Mouse (Mus musculus): ENCODE data around the gene Pnpla1. TPM values are rescaled to one million over a fixed set of nuclear protein-coding genes. Genes with fewer than 3 reads are reported as not detected.
A peak's percentile ranks its signal among the peaks of the same experiment; 100 is the strongest.

The Pnpla1 gene
- total RNA-seq, 2 experiments from 2014 or later = not detected

GRCm38 (mm10) chr17:28876821-28877220 lies 18.6 kb downstream of the Pnpla1 start:
- TF ChIP-seq CTCF (IDR thresholded peaks at IDR 0.05) = peak; percentile 47
- Histone ChIP-seq H3K4me3 (no peak overlapping the region), H3K27ac (no peak overlapping the region)
- intact Hi-C loops (cut with DNase I) = no loop called here
- peak; percentile 36 for DNase-seq

GRCm38 (mm10) chr17:28879931-28880391 lies 21.8 kb downstream of the Pnpla1 start:
- no peak overlapping the region for H3K27ac ChIP-seq
- peak; percentile 92 for TF ChIP-seq CTCF (IDR thresholded peaks at IDR 0.05)
- no peak overlapping the region for H3K4me3 ChIP-seq
- peak; percentile 76 for DNase-seq
- intact Hi-C loops (cut with DNase I) = loop anchor here (2.0 kb wide), 1 partner anchor 47 kb away; no protein-coding TSS in a partner anchor

- DNase-seq = peak; percentile 82
- TF ChIP-seq CTCF (IDR thresholded peaks at IDR 0.05) = no peak
- intact Hi-C loops (cut with DNase I) = no loop called here
- Histone ChIP-seq H3K27ac (0 out of 2 replicates have a peak overlapping the region, but pooled peaks have one; percentile 2), H3K4me3 (peak overlapping the region; percentile 9; the same call in 1 of the 2 replicates)
Observed at GRCm38 (mm10) chr17:28882316-28882715, 24.1 kb downstream of the Pnpla1 start.

GRCm38 (mm10) chr17:28882810-28883209 lies 24.6 kb downstream of the Pnpla1 start:
- Histone ChIP-seq H3K4me3 (peak overlapping the region; percentile 9; the same call in 1 of the 2 replicates), H3K27ac (0 out of 2 replicates have a peak overlapping the region, but pooled peaks have one; percentile 2)
- intact Hi-C loops (cut with DNase I) = no loop called here
- no peak for DNase-seq
- TF ChIP-seq CTCF (IDR thresholded peaks at IDR 0.05) = peak; percentile 27; the same call in 1 of the 2 replicates

GRCm38 (mm10) chr17:28883941-28884516 lies 25.8 kb downstream of the Pnpla1 start:
- Histone ChIP-seq H3K27ac (no peak overlapping the region), H3K4me3 (no peak overlapping the region)
- DNase-seq = no peak
- no peak for TF ChIP-seq CTCF (IDR thresholded peaks at IDR 0.05)
- intact Hi-C loops (cut with DNase I) = no loop called here

GRCm38 (mm10) chr17:28885231-28885630 lies 27.0 kb downstream of the Pnpla1 start:
- Histone ChIP-seq H3K4me3 (no peak overlapping the region), H3K27ac (no peak overlapping the region)
- intact Hi-C loops (cut with DNase I) = no loop called here
- TF ChIP-seq CTCF (IDR thresholded peaks at IDR 0.05) = no peak
- no peak for DNase-seq

GRCm38 (mm10) chr17:28886266-28886665 lies 28.1 kb downstream of the Pnpla1 start:
- DNase-seq = no peak
- Histone ChIP-seq H3K27ac (no peak overlapping the region), H3K4me3 (no peak overlapping the region)
- TF ChIP-seq CTCF (IDR thresholded peaks at IDR 0.05) = no peak
- intact Hi-C loops (cut with DNase I) = no loop called here

GRCm38 (mm10) chr17:28894050-28894767 lies 36.0 kb downstream of the Pnpla1 start:
- DNase-seq = no peak
- Histone ChIP-seq H3K4me3 (no peak overlapping the region), H3K27ac (peak overlapping the region; percentile 63)
- intact Hi-C loops (cut with DNase I) = no loop called here
- no peak for TF ChIP-seq CTCF (IDR thresholded peaks at IDR 0.05)

GRCm38 (mm10) chr17:28895217-28895875 lies 37.1 kb downstream of the Pnpla1 start:
- TF ChIP-seq CTCF (IDR thresholded peaks at IDR 0.05) = no peak
- no peak for DNase-seq
- H3K27ac ChIP-seq = peak overlapping the region; percentile 63
- intact Hi-C loops (cut with DNase I) = no loop called here
- no peak overlapping the region for H3K4me3 ChIP-seq

GRCm38 (mm10) chr17:28896095-28896780 lies 38.0 kb downstream of the Pnpla1 start:
- H3K27ac ChIP-seq = no peak overlapping the region
- TF ChIP-seq CTCF (IDR thresholded peaks at IDR 0.05) = peak; percentile 41
- H3K4me3 ChIP-seq = no peak overlapping the region
- no peak for DNase-seq
- intact Hi-C loops (cut with DNase I) = no loop called here

- DNase-seq = no peak
- H3K4me3 ChIP-seq = no peak overlapping the region
- H3K27ac ChIP-seq = no peak overlapping the region
- no peak for TF ChIP-seq CTCF (IDR thresholded peaks at IDR 0.05)
- intact Hi-C loops (cut with DNase I) = no loop called here
Observed at GRCm38 (mm10) chr17:28897817-28898216, 39.6 kb downstream of the Pnpla1 start.

- no peak overlapping the region for H3K4me3 ChIP-seq
- H3K27ac ChIP-seq = no peak overlapping the region
- DNase-seq = no peak
- TF ChIP-seq CTCF (IDR thresholded peaks at IDR 0.05) = no peak
- intact Hi-C loops (cut with DNase I) = no loop called here
Observed at GRCm38 (mm10) chr17:28898249-28898648, 40.0 kb downstream of the Pnpla1 start.

All from gastrocnemius, adult 2 months (tissue).